Mouse (Mus musculus) embryonic stem cell, embryonic (primary cell): ENCODE results near the gene Slc6a20b.

Source experiments
- CTCF ChIA-PET, 4 experiments: fragments of 300-600 bp in 2 of 4; fragments of 350-600 bp in 2 of 4; sonication (Branson Sonifier 250); formaldehyde crosslinking; loops; one replicate each; lab custom pipeline; 2022; ENCODE audit warnings: inconsistent platforms in 2 of 4; lab: Charles Lee
- POLR2A ChIA-PET, 4 experiments: fragments of 300-600 bp in 2 of 4; fragments of 350-600 bp in 2 of 4; sonication (Branson Sonifier 250); formaldehyde crosslinking; loops; one replicate each; lab custom pipeline; 2022; ENCODE audit warnings: antibody characterized with exemption in 4 of 4, inconsistent platforms in 1 of 4; lab: Charles Lee

Slc6a20b gene

DNA sequence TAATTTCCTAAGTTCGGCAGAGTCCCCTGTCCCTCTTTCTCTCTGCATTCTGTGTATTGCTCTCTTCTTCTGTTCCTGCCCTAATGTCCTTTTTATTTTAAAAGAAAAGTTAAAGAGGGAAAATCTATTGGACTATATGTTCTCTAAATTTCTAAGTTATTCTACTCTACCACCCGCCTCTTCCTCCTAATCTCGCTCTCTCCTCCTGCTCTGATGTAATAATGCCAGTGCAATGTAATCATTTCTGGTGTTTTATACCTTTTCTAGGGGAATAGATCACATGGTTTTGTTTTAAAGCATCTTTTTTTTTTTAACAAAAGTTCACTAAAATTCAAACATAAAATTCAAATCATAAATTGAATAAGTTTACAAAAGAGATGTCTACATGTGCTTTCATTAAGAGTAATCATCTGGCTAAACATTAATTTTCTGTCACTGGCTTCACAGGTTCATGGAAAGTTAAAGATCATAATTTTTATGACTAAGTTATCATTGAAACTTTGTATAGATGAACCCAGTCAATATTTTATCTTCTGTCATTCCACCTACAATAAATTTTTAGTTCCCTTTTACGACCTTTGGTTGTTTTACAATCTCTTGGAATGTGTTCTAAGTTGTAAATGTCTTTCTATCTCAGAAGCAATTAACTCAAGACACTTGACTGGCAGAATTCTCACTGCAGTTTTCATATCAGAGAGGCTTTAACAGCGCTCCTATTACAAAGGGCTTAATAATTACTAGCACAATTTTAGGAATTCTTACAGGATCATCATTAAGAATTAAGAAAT, 11.9 kb downstream of the Slc6a20b start:
- CTCF ChIA-PET, result no interaction called here
- POLR2A ChIA-PET, result no interaction called here

DNA sequence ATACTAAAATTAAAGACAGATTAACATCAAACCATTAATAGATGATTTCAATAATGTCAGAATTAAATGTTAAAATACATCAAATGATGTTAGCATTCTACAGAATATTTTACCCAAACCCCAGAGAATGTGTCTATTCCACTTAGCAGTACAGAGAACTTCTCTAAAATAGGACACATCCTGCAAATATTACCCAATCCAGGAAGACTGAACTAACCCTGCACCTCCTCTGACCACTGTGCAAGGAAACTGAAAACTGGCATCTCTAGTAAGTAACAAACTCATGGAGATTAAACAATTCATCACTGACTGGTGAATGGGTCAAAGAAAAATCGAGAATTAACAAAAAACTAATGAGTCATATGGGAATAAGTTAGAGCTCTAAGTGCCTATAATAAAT, 30.8 kb downstream of the Slc6a20b start:
- CTCF ChIA-PET, result no interaction called here

DNA sequence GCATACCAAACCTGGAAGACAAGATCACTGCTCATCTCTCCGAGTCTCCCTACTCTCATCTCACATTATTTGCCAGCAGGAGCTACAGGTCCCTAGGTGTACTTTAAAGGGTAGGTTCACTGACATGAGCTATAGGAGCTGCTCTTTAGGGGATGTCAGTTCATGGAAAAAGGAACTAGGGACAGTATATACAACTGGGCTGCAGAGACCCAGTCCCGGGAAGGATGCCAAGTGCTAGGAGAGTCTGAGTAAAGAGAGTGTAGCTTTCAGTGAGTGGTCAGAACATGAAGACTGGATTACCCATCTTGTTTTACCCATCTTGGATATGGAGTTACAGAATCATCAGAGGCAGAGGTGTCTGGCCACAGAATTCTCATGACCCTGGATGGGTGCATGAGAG, 35.0 kb downstream of the Slc6a20b start:
- ChIA-PET POLR2A (no interaction called here), CTCF (no interaction called here)

More for the DNA sequence above, 30.8 kb downstream of the Slc6a20b start:
- POLR2A ChIA-PET, result interaction anchor here in 1 of 4 experiments (1.1 kb wide), 1 partner anchor 72 kb away, joined by 3 read pairs; the partner anchor contains the start of gene Sacm1l

DNA sequence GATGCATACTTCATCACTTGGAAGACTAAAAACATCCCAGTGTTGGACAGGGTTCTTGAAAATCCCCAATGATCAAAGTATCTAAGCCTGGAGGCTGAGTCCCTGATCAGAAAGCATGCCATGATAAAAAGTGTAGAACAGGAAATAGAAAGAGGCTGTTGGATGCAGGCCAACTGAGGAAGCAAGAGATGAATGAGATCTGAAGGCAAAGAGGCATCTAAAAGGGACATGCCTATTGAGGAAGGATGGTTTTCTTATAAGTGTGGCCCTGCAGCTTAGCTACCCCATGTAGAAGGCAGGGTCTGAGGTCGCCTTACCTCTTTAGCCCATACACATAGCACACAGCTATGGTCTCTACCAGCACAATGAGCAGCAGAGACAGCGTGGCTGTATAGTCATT, 35.5 kb downstream of the Slc6a20b start:
- CTCF ChIA-PET, result no interaction called here

DNA sequence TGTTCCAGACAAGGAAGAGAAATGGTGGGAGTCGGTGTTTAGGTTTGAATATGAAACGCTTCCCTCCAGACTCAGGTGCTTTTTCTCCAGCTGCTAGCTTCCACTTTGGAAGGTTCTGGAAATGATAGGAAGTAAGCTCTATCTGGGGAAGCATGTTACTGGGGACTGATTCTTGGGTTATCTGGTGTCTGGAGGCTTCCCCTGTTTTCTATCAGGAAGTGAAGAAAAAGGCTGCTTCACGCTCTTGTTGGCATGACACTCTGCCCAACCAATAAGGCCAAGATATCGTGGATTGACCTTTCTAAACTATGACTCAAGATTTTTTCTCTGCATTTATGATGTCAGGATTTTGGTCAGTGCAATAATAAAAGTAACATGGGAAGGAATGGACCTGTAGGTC, 37.2 kb downstream of the Slc6a20b start:
- POLR2A ChIA-PET, result no interaction called here
- CTCF ChIA-PET, result no interaction called here

More for the DNA sequence above, 35.5 kb downstream of the Slc6a20b start:
- POLR2A ChIA-PET, result no interaction called here

DNA sequence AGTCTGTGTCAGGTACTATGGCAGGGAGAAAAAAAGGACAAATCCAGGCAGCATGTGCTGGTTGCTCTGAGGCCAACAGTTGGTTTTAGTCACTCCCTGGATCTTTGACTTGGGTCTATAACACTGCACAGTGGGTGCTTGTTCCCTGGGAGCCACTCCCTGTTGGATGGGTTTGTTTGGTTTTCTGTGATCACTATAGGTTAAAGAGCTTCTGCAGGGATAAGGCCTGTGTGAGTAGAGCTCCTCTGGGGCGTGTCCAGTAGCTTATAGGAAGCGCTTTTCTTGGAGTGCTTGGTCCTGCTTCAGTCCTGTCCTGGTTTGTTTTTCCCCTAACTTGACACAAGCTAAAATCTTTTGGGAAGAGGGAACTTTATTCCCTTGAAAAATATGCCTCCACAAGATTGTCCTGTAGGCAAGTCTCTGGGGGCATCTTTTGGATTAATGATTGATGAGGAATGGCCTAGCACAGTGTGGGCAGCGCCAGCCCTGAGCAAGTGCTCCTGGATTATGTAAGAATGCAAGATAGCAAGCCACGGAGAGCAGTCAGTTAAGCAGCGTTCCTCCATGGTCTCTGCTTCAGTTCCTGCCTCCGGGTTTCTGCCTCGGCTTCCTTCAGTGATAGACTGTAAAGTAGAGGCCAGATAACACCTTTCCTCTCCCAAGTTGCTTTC, 43.0 kb downstream of the Slc6a20b start:
- CTCF ChIA-PET, result no interaction called here
- POLR2A ChIA-PET, result interaction anchor here in 1 of 4 experiments (0.5 kb wide), 1 partner anchor 191 kb away, joined by 3 read pairs; no protein-coding TSS in a partner anchor

DNA sequence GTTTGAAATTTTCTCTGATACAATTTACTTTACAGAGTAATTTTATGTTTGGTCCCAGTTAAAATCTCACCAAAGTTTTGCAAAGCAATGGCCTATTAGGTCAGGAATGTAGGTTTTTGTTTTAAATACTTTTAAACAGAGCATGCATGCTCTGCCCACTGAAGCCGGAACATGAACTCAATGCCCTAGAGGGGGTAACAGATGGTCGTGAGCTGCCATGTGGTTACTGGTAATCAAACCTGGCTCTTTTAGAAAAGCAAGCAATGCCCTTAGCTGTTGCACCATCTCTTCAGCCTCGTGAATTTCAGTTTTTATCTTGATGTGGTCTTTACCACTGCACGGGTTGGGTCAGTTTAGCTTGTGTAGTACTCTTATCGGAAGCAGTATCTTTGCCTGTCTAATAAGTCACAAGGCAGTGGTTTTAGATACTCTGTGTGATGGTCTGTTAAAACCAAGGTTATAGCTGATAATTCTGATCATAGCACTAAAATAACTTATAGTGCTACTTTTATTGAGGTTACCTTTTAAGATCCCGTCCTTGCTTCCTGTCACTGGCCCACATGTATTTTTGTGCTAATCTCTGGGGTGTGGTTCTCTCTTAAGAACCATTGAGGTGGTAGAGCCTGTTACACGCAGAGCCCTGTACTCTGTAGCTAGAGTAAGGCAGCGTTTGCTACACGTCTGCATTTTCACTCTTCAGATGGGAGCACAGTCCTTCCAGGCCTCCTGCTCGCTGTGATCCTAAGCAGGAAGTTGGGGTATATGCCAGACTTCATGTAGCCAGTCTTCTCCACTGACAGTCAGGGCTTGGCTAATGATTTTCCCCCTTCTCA, 54.8 kb downstream of the Slc6a20b start:
- CTCF ChIA-PET, result no interaction called here
- POLR2A ChIA-PET, result no interaction called here

DNA sequence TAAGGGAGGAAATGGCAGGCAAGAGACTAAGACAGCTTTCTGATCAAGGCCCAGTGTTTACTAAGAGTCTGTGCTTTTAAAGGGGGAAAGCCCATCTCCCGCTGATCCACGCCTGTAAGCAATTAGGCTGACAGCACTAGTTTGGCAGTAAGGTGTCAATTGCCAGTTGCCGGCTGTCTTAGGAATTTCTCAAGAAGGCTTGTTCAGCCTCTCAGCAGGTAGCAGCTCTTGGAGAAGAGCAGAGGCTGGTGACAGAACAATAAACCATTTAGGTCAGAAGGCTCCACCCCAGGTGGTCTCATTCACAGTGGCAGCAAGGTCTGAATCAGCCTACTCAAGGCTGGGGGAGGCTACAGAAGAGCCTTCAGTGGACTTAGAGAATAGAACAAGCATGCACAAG, 77.8 kb downstream of the Slc6a20b start:
- ChIA-PET POLR2A (interaction anchor here in 3 of 4 experiments (0.6 to 1.9 kb wide), 8 partner anchors 10 to 97 kb away, joined by 3 to 8 read pairs (median 4); partner anchors contain the start of gene Sacm1l (in 2 of the 3)), CTCF (interaction anchor here in 2 of 4 experiments (1.1 to 1.3 kb wide), 2 partner anchors 10 to 31 kb away, joined by 3 to 4 read pairs; no protein-coding TSS in a partner anchor)
